Mouse (Mus musculus) E14TG2a.4 (cell line): Measurements from ENCODE around the gene Tmem41a.

Source experiments
- CTCF ChIP-seq: conservative IDR thresholded peaks from 2 replicates; pipeline ENCODE4 v1.5.1; 2014; ENCODE audit warnings: low read length
- POU5F1 ChIP-seq: IDR thresholded peaks from 2 replicates; pipeline ENCODE4 v1.6.1; 2014; ENCODE audit warnings: low read length, borderline replicate concordance

- no peak for TF ChIP-seq CTCF
- no peak for TF ChIP-seq POU5F1
These were observed 41.4 kb downstream of the Tmem41a start for GRCm38 (mm10) chr16:21905996-21906395.
